Mouse (Mus musculus) cerebellum, adult (tissue): Measurements from ENCODE around the gene Hist1h2bh.
A peak's percentile ranks its signal among the peaks of the same experiment; 100 is the strongest.
"Not testable (repeated sequence)": the region's sequence is repeated elsewhere in the genome, so short reads cannot be mapped to it uniquely, and the experiment has no call there.

ENCODE experiments used
- ATAC-seq: cut with Nextera tagmentation; 2 replicates; pipeline ENCODE4 v1.9.2; 2017; ENCODE audit warnings: mild to moderate bottlenecking, moderate library complexity, mixed read lengths; ENCODE audit not compliant: insufficient number of reproducible peaks, low FRiP score, low TSS enrichment

Hist1h2bh gene

GRCm38 (mm10) chr13:23574546-23575170 is 31.5 kb upstream of the Hist1h2bh start:
- not testable (repeated sequence) for ATAC-seq

GRCm38 (mm10) chr13:23573898-23574524 is 30.8 kb upstream of the Hist1h2bh start, which contains the start of the genes Hist1h2bf and Hist1h2ad:
Hist1h2bf (minus strand) TSS chr13:23574196.
Hist1h2ad (plus strand) TSS chr13:23574381.
- peak; percentile 90 for ATAC-seq

DNA sequence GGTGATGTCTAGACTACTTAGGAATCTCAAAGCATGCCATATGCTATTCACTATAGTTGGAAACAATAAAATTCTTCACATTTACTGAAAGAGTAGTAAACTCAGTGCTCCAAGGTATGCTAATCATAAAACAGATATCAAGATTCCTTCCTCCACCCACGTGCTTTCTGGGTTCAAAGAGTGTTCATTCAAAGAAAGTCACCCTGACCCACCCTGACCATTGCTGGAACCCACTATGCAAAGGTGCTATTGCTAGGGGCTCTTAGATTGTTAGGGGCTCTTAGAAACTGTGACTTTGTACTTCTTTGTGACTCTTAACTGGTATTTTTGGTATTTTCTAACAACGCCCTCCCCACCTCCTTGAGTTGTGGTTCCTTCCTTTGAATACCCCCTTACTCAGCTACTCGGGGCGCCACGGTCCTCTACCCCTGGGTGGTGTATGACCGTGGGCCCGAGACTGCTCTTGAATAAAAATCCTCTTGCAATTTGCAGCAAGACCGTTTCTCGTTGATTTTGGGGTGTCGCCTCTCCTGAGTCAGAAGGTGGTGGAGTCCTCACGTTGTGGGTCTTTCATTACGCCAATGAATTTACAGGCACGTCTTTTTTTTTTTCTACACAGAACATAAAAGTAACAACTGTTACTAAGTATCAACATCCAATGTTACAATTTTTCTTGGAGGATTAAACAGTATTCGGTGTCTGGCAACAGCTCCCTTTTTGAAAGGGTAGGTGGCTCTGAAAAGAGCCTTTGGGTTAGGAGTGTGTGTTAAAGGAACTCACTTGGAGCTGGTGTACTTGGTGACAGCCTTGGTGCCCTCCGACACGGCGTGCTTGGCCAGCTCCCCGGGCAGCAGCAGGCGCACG is 30.1 kb upstream of the Hist1h2bh start:
- ATAC-seq: not testable (repeated sequence)

DNA sequence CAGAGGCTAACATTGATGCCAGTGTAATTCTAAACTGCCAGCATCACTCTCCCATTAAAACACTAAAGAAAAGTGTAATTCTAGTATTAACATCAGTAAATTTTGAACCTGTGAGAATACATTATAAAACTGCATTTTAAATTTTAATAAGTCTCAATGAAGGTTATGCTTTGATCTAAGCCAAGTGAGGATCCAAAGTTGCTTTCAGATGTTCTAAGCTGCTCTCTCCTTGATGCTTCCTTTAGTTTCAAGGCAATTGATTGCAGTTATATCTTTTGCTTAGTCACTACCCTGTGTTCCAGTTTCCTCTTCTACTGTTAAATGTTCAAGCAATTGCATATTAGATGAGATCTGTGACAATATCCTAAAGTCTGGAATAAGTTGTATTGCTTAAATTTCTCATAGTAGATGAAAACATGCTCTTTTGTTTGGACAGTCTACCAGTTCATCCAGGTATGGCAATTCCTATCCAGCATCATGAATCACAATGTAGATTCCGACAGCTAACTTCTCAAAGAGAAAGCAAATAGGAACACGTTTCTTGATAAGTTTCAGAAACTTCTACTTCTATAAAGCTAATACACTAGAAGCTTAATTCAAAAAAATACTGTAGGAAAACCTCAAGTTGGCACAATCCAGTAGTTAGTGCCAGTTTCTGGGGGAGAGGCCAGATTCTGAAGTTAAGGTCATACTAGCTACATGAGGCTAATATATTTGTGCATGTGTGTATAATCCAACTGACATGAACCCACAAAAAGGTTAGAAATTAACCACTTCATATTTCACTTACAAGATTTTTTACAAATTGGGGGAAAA is 29.2 kb upstream of the Hist1h2bh start:
- ATAC-seq: no peak

DNA sequence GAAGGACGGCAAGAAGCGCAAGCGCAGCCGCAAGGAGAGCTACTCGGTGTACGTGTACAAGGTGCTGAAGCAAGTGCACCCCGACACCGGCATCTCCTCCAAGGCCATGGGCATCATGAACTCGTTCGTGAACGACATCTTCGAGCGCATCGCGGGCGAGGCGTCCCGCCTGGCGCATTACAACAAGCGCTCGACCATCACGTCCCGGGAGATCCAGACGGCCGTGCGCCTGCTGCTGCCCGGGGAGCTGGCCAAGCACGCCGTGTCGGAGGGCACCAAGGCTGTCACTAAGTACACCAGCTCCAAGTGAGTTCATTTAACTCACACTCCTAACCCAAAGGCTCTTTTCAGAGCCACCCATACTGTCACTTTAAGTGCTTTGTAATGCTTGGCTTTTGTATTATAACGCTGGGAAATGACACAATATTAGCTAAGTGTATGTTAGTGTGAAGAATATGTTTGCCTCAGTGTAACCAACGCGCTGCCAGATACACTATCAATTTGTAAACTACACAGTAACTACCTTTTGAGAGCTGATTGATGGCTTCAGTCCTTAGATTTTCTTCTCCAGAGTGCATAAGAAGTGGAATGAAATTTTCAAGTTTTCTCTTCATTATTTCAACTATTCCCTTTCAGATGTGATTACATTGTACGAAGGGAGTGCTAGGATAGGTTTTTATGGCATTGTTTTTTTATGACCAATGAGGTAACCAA is 28.5 kb upstream of the Hist1h2bh start:
- not testable (repeated sequence) for ATAC-seq

DNA sequence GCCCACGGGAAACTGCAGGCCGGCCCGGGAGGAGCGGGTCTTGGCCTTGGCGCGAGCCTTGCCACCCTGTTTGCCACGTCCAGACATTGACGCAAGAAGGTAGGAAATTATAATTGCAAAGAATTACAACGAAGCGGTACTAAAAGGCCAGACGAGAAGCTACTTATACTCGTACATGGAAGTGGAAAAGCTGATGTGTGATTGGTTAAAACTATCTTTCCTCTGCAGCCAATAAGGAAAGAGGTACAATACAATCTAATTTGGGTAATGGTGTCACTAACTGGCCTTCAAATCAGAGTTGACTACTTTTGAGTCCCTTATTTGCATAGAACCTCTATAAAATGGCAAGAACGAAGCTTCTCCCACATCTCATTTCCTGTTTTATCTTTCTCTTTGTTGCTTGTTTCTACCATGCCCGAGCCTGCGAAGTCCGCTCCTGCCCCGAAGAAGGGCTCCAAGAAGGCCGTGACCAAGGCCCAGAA is 27.9 kb upstream of the Hist1h2bh start, which contains the start of the genes Hist1h2ae and Hist1h2bg:
Hist1h2ae (minus strand) TSS at position 199 of the 482 bp plus-strand sequence.
Hist1h2bg (plus strand) TSS at position 375 of the 482 bp plus-strand sequence.
- ATAC-seq: peak; percentile 97

GRCm38 (mm10) chr13:23570261-23571021 is 27.2 kb upstream of the Hist1h2bh start:
- not testable (repeated sequence) for ATAC-seq

DNA sequence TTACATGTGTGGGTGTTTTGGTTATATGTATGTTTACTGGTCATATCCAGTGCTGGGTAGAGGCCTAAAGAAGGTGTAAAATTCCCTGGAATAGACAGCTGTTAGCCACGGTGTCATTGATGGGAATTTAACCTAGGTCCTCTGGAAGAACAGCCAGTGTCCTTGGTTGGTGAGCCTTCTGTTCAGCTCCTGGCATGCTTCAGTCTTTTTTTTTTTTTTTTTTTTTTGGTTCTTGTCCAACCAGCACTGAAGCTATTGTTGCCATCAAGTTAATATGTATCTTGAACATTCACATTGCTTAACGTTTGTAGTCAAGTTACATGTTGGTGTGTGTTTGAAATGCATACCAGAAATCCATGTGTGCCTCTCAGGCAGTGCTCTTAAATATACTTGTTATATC is 21.3 kb upstream of the Hist1h2bh start:
- ATAC-seq: no peak

GRCm38 (mm10) chr13:23562699-23563462 is 19.7 kb upstream of the Hist1h2bh start:
- ATAC-seq: peak; percentile 71

GRCm38 (mm10) chr13:23561883-23562659 is 18.9 kb upstream of the Hist1h2bh start, which contains the start of gene Hist1h3e:
Hist1h3e (minus strand) TSS chr13:23562369.
- ATAC-seq: peak; percentile 93

- not testable (repeated sequence) for ATAC-seq
Measured at GRCm38 (mm10) chr13:23561531-23561882, 18.3 kb upstream of the Hist1h2bh start.

DNA sequence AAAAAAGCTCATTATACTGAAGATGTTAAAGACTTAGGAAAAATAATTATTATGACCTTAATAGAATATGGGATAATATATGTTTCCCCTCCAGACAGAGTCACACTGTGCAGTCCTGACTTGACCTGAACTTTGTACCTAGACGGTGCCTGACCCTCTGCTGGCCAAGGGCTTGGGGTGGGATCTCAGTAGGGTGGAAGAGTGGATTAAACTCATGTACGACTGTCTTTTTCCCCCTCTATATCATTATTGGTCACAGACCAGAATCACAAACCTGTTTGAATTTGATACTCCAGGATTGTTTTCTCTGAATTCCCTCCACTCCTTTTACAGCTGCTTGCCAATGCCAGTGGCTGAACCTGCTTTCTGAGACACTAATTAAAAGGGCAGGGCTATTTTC is 17.5 kb upstream of the Hist1h2bh start:
- not testable (repeated sequence) for ATAC-seq

DNA sequence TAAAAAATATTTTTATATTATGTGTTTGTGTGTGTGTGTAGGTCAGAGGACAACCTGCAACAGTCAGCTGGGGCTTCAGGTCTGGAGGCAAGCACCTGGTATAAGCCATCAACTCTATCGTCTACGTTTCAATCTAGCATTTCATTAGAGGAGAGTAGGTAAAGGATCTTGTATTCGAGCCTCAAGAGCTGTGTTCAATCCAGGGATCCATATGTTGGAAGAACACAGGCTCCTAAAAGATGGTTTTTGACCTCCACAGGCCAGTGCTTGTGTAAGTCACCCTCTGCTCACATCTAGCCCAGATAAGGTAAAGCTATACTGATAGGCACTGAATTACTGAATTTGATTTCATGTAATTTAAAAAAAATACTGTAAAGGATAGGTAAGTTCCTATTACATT is 13.7 kb upstream of the Hist1h2bh start:
- ATAC-seq: no peak

GRCm38 (mm10) chr13:23555839-23556416 is 12.7 kb upstream of the Hist1h2bh start:
- ATAC-seq: peak; percentile 86

- peak; percentile 69; the same call in 1 of the 2 replicates for ATAC-seq
Measured at GRCm38 (mm10) chr13:23554925-23555838, 12.0 kb upstream of the Hist1h2bh start.

GRCm38 (mm10) chr13:23554393-23554792 is 11.2 kb upstream of the Hist1h2bh start:
- no peak for ATAC-seq
